Mouse (Mus musculus) retina, embryonic 14.5 days (tissue): ENCODE data around the gene Wbp2.

ENCODE experiments used
- DNase-seq: peaks from one replicate; pipeline ENCODE4 v3.0.0-alpha.2; 2015; ENCODE audit warnings: low spot score

Wbp2 gene

GRCm38 (mm10) chr11:116062521-116062920 is 24.3 kb downstream of the Wbp2 start:
- DNase-seq: no peak

- DNase-seq: no peak
These were observed 25.0 kb downstream of the Wbp2 start for GRCm38 (mm10) chr11:116061641-116062415.

GRCm38 (mm10) chr11:116060596-116060995 is 26.2 kb downstream of the Wbp2 start:
- DNase-seq: no peak

GRCm38 (mm10) chr11:116059691-116060025 is 27.1 kb downstream of the Wbp2 start:
- DNase-seq: no peak

GRCm38 (mm10) chr11:116058868-116059690 is 27.7 kb downstream of the Wbp2 start:
- no peak for DNase-seq

GRCm38 (mm10) chr11:116058022-116058614 is 28.7 kb downstream of the Wbp2 start:
- no peak for DNase-seq

GRCm38 (mm10) chr11:116057237-116057881 is 29.4 kb downstream of the Wbp2 start:
- DNase-seq: no peak

- no peak for DNase-seq
These were observed 30.9 kb downstream of the Wbp2 start for GRCm38 (mm10) chr11:116055873-116056272.

- DNase-seq: no peak
These were observed 33.1 kb downstream of the Wbp2 start for GRCm38 (mm10) chr11:116053510-116054229.

GRCm38 (mm10) chr11:116050196-116050595 is 36.6 kb downstream of the Wbp2 start:
- no peak for DNase-seq

- DNase-seq: no peak
These were observed 37.2 kb downstream of the Wbp2 start for GRCm38 (mm10) chr11:116049610-116050009.

- no peak for DNase-seq
These were observed 41.6 kb downstream of the Wbp2 start for GRCm38 (mm10) chr11:116045173-116045572.

- DNase-seq: no peak
These were observed 43.5 kb downstream of the Wbp2 start for GRCm38 (mm10) chr11:116043286-116043685.

GRCm38 (mm10) chr11:116042372-116043138 is 44.2 kb downstream of the Wbp2 start:
- DNase-seq: no peak

GRCm38 (mm10) chr11:116041833-116042232 is 45.0 kb downstream of the Wbp2 start:
- no peak for DNase-seq

- no peak for DNase-seq
These were observed 46.2 kb downstream of the Wbp2 start for GRCm38 (mm10) chr11:116040593-116040992.

GRCm38 (mm10) chr11:116037826-116038225 is 49.0 kb downstream of the Wbp2 start:
- DNase-seq: no peak

GRCm38 (mm10) chr11:116036671-116037070 is 50.1 kb downstream of the Wbp2 start:
- no peak for DNase-seq

GRCm38 (mm10) chr11:116034584-116034983 is 52.2 kb downstream of the Wbp2 start:
- DNase-seq: no peak

GRCm38 (mm10) chr11:116030898-116031845 is 55.6 kb downstream of the Wbp2 start:
- no peak for DNase-seq
